16 mouse cellular contexts compared by ENCODE assay signal in the genomic region with DNA sequence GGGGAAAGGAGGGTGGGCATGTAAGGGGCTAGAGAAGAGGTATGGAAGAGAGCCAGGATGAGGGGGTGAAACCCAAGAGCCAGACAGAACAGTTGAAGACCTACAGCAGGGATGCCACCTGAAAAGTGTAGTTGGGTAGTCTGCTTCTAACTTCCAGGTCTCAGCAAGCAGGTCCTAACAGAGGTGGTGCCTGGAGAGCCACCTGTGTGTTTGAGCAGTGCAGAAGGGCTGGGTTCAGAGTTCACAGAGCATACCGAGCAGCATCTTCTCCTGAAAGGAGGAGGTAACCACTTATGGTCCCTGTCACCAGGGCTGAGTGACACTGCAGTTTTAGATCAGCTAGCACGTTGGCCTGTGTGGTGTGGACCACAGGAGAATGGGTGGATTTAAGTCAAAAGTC.
"Had no signal": no experiment of that assay in that cellular context is flagged by ENCODE, and none has a peak within 500 bp of the region (broad histone marks: within the 10 kb centered on the region; RNA-seq: fewer than 3 reads in every experiment).

No protein-coding gene starts in this region.

- H3K27ac ChIP-seq: neural tube, embryonic 13.5 days; neural tube, embryonic 15.5 days; stomach, embryonic 15.5 days; stomach, postnatal 0 days had no signal

- DNase-seq: retina, postnatal 1 day; right cerebral cortex, adult 18-20 months; right cerebral cortex, postnatal 14 days; right cerebral cortex, postnatal 25 days; right cerebral cortex, postnatal 4 days; spleen, adult 18-20 months; thymus, adult 18-20 months; thymus, adult 2 months; thymus, postnatal 14 days; thymus, postnatal 25 days; thymus, postnatal 36 days; thymus, postnatal 4 days had no signal

- H3K9me3 ChIP-seq: neural tube, embryonic 13.5 days; neural tube, embryonic 15.5 days; stomach, embryonic 15.5 days had no signal

- H3K4me1 ChIP-seq: neural tube, embryonic 13.5 days; neural tube, embryonic 15.5 days; stomach, embryonic 15.5 days had no signal

- H3K9ac ChIP-seq: neural tube, embryonic 13.5 days; neural tube, embryonic 15.5 days; stomach, embryonic 15.5 days had no signal

- H3K4me2 ChIP-seq: neural tube, embryonic 13.5 days; neural tube, embryonic 15.5 days; stomach, embryonic 15.5 days had no signal

- H3K36me3 ChIP-seq: neural tube, embryonic 13.5 days; neural tube, embryonic 15.5 days; stomach, embryonic 15.5 days had no signal

- H3K27me3 ChIP-seq: neural tube, embryonic 13.5 days; neural tube, embryonic 15.5 days; stomach, embryonic 15.5 days had no signal

- H3K4me3 ChIP-seq: neural tube, embryonic 13.5 days; neural tube, embryonic 15.5 days; stomach, embryonic 15.5 days had no signal
